Mouse (Mus musculus): Measurements from ENCODE around the gene Otx2. TPM values are rescaled to one million over a fixed set of nuclear protein-coding genes. Genes with fewer than 3 reads are reported as not detected.

The Otx2 gene
- polyA plus RNA-seq, 1 experiment from 2014 or later = not detected

DNA sequence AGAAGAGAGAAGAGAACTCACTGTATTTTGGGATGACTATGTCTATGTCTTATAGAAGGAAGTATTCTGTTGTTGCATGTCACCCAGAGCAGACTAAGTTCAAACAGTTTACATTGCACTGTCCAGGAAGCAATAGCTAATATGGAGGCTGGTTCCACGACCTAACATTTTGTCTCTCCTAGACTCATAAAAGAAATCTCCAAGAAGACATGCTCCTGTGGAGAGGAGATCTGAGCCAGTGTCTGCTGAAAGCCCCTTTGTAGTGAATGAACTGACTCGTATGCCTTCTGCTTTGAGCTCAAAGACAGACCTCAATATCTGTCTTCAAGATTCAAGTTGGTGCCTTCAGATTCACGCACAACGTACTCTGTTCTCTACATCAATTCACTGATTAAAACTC lies 14.0 kb downstream of the Otx2 start:
- H3K9ac ChIP-seq (replicated peaks; ENCODE audit: low read depth, low read length) = no peak overlapping the region
- H3K4me1 ChIP-seq (ENCODE audit: control insufficient read depth, insufficient read depth, low read length) = 0 out of 2 replicates have a peak, but pooled peaks cover 2% of the 10 kb centered on the region
- no peak overlapping the region for H3K27ac ChIP-seq (ENCODE audit: low read length)
- no peak for ATAC-seq (ENCODE audit: insufficient number of reproducible peaks, insufficient read depth, low FRiP score, low read depth)
- H3K9me3 ChIP-seq (ENCODE audit: control insufficient read depth, low read depth, low read length) = no peaks in the 10 kb centered on the region
- no peak overlapping the region for H3K4me2 ChIP-seq (replicated peaks; ENCODE audit: low read depth, low read length)
- no peak overlapping the region for H3K4me3 ChIP-seq (ENCODE audit: low read depth, low read length)
- peaks cover 69% of the 10 kb centered on the region for H3K27me3 ChIP-seq (ENCODE audit: control insufficient read depth, insufficient read depth, low read length)
- H3K36me3 ChIP-seq (ENCODE audit: control insufficient read depth, insufficient read depth, low read length) = no peaks in the 10 kb centered on the region
- 72% methylated on average over 4 of the region's 4 CpGs for WGBS

GRCm38 (mm10) chr14:48657241-48657640 lies 16.4 kb downstream of the Otx2 start:
- Histone ChIP-seq H3K4me2 (replicated peaks; ENCODE audit: low read depth, low read length) (no peak overlapping the region), H3K36me3 (ENCODE audit: control insufficient read depth, insufficient read depth, low read length) (no peaks in the 10 kb centered on the region), H3K27ac (ENCODE audit: low read length) (no peak overlapping the region), H3K27me3 (ENCODE audit: control insufficient read depth, insufficient read depth, low read length) (peaks cover 79% of the 10 kb centered on the region), H3K4me3 (ENCODE audit: low read depth, low read length) (no peak overlapping the region), H3K4me1 (ENCODE audit: control insufficient read depth, insufficient read depth, low read length) (0 out of 2 replicates have a peak, but pooled peaks cover 2% of the 10 kb centered on the region), H3K9me3 (ENCODE audit: control insufficient read depth, low read depth, low read length) (no peaks in the 10 kb centered on the region), H3K9ac (replicated peaks; ENCODE audit: low read depth, low read length) (no peak overlapping the region)
- 72% methylated on average over 6 of the region's 6 CpGs for WGBS
- ATAC-seq (ENCODE audit: insufficient number of reproducible peaks, insufficient read depth, low FRiP score, low read depth) = no peak

- Histone ChIP-seq H3K4me2 (replicated peaks; ENCODE audit: low read depth, low read length) (no peak overlapping the region), H3K4me3 (ENCODE audit: low read depth, low read length) (no peak overlapping the region), H3K27ac (ENCODE audit: low read length) (no peak overlapping the region), H3K27me3 (ENCODE audit: control insufficient read depth, insufficient read depth, low read length) (peaks cover 79% of the 10 kb centered on the region), H3K9ac (replicated peaks; ENCODE audit: low read depth, low read length) (no peak overlapping the region), H3K4me1 (ENCODE audit: control insufficient read depth, insufficient read depth, low read length) (0 out of 2 replicates have a peak, but pooled peaks cover 2% of the 10 kb centered on the region), H3K36me3 (ENCODE audit: control insufficient read depth, insufficient read depth, low read length) (no peaks in the 10 kb centered on the region), H3K9me3 (ENCODE audit: control insufficient read depth, low read depth, low read length) (no peaks in the 10 kb centered on the region)
- no peak for ATAC-seq (ENCODE audit: insufficient number of reproducible peaks, insufficient read depth, low FRiP score, low read depth)
- WGBS = 59% methylated on average over 4 of the region's 4 CpGs
Measured at GRCm38 (mm10) chr14:48656711-48657110, 16.9 kb downstream of the Otx2 start.

DNA sequence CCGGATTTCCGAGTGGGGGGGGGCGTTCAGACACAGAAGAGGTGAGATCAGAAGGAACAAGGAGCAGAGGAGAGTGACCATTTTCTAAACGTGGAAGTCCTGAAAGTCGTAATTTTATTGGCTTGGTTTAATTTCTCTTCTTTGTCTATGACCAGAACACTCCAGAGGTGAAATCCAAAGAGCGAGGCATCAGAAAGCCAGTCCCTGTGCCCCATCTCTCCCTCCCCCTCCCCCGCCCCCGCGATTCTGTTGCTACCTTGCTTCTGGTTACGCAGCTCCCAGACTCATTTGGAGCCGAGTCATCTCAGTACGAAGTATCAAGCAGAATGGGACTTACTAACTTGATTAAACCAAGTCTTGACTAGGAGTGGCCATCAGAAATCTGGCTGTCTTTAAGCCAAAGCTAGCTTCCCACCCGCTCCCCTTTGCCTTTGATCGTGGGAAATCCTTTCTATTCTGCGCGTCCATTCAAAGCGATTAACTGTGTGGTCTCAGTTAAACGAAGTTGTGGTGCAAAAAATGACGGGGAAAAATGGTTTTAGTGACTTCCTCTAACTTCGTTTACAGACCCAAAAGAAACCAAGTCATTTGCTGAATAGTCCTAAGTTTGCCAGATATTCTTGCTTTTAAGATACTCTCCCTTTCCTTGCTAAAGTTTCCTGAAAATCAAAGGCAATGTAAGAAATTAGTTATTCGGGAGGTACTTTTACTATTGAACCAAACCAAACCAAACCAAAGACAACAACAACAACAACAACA lies 17.6 kb downstream of the Otx2 start:
- Histone ChIP-seq H3K36me3 (ENCODE audit: control insufficient read depth, insufficient read depth, low read length) (no peaks in the 10 kb centered on the region), H3K9me3 (ENCODE audit: control insufficient read depth, low read depth, low read length) (no peaks in the 10 kb centered on the region), H3K4me2 (replicated peaks; ENCODE audit: low read depth, low read length) (no peak overlapping the region), H3K4me1 (ENCODE audit: control insufficient read depth, insufficient read depth, low read length) (0 out of 2 replicates have a peak, but pooled peaks cover 2% of the 10 kb centered on the region), H3K27ac (ENCODE audit: low read length) (no peak overlapping the region), H3K4me3 (ENCODE audit: low read depth, low read length) (no peak overlapping the region), H3K9ac (replicated peaks; ENCODE audit: low read depth, low read length) (no peak overlapping the region), H3K27me3 (ENCODE audit: control insufficient read depth, insufficient read depth, low read length) (peaks cover 79% of the 10 kb centered on the region)
- 5% methylated on average over 21 of the region's 21 CpGs for WGBS
- ATAC-seq (ENCODE audit: insufficient number of reproducible peaks, insufficient read depth, low FRiP score, low read depth) = no peak

DNA sequence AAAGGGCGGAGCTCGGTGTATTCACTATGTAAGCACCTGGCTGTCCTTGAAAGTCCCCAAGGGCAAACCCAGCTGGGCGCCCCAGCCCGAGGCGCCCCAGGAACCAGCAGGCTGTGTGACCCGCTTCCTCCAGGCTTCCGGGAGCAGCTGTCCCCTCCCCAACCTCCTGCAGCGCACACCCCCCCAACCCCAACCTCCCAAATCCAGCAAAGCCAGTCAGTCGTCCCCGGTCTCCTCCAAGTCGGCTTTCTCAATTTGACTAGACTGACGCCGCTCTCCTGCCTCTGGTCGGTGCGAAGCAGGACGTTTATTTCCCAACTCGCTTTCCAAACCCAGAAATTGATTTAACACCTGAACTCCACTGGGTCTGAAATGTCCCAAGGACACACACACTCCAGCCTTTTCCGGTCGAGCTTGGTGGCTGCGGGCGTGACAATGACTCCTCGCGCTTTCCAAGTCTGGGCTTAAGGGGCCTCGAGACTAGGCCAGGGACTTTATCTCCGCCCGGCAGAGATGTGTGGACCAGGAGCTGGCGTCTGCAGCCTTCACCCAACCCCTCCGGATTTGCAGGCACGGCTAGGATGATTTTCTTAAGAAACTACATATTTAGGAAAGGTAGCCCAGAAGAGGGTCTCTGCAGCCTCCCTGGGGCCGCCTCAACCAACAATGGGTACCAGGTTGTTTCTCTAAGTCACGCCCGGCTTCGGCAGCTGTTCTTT lies 18.4 kb downstream of the Otx2 start:
- Histone ChIP-seq H3K9ac (replicated peaks; ENCODE audit: low read depth, low read length) (no peak overlapping the region), H3K9me3 (ENCODE audit: control insufficient read depth, low read depth, low read length) (no peaks in the 10 kb centered on the region), H3K27ac (ENCODE audit: low read length) (no peak overlapping the region), H3K4me3 (ENCODE audit: low read depth, low read length) (no peak overlapping the region), H3K4me1 (ENCODE audit: control insufficient read depth, insufficient read depth, low read length) (0 out of 2 replicates have a peak, but pooled peaks cover 2% of the 10 kb centered on the region), H3K27me3 (ENCODE audit: control insufficient read depth, insufficient read depth, low read length) (peaks cover 76% of the 10 kb centered on the region), H3K36me3 (ENCODE audit: control insufficient read depth, insufficient read depth, low read length) (no peaks in the 10 kb centered on the region), H3K4me2 (replicated peaks; ENCODE audit: low read depth, low read length) (no peak overlapping the region)
- no peak for ATAC-seq (ENCODE audit: insufficient number of reproducible peaks, insufficient read depth, low FRiP score, low read depth)
- WGBS = under 1% methylated on average over 33 of the region's 33 CpGs

DNA sequence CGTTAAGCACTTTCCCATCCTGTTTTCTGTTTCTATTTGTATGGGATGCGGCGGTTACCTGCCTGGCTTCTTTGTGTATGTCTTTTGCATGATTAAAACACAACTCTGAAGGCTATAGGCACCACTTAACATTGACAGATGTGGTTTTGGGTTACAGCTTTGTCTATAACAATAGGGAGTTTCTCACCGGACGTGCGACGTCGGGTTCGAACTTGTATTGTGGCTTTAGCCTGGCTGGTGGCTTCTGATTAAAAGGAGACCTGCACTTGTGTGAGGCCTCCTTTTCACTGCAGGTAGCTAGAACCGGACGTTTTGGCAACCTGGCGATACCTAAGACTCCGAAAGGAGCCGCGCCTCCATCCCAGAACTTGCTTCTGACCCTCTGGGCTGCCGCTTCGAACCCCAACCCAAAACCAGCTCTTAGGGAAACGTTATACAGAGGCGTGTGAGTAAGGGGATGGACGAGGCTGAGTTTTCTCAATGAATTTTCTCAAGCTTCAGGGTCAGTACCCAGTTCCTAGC lies 19.0 kb downstream of the Otx2 start:
- Histone ChIP-seq H3K4me3 (ENCODE audit: low read depth, low read length) (no peak overlapping the region), H3K36me3 (ENCODE audit: control insufficient read depth, insufficient read depth, low read length) (no peaks in the 10 kb centered on the region), H3K4me1 (ENCODE audit: control insufficient read depth, insufficient read depth, low read length) (0 out of 2 replicates have a peak, but pooled peaks cover 2% of the 10 kb centered on the region), H3K27me3 (ENCODE audit: control insufficient read depth, insufficient read depth, low read length) (peaks cover 70% of the 10 kb centered on the region), H3K9ac (replicated peaks; ENCODE audit: low read depth, low read length) (no peak overlapping the region), H3K4me2 (replicated peaks; ENCODE audit: low read depth, low read length) (no peak overlapping the region), H3K27ac (ENCODE audit: low read length) (no peak overlapping the region), H3K9me3 (ENCODE audit: control insufficient read depth, low read depth, low read length) (no peaks in the 10 kb centered on the region)
- ATAC-seq (ENCODE audit: insufficient number of reproducible peaks, insufficient read depth, low FRiP score, low read depth) = no peak
- WGBS = 3% methylated on average over 20 of the region's 20 CpGs

DNA sequence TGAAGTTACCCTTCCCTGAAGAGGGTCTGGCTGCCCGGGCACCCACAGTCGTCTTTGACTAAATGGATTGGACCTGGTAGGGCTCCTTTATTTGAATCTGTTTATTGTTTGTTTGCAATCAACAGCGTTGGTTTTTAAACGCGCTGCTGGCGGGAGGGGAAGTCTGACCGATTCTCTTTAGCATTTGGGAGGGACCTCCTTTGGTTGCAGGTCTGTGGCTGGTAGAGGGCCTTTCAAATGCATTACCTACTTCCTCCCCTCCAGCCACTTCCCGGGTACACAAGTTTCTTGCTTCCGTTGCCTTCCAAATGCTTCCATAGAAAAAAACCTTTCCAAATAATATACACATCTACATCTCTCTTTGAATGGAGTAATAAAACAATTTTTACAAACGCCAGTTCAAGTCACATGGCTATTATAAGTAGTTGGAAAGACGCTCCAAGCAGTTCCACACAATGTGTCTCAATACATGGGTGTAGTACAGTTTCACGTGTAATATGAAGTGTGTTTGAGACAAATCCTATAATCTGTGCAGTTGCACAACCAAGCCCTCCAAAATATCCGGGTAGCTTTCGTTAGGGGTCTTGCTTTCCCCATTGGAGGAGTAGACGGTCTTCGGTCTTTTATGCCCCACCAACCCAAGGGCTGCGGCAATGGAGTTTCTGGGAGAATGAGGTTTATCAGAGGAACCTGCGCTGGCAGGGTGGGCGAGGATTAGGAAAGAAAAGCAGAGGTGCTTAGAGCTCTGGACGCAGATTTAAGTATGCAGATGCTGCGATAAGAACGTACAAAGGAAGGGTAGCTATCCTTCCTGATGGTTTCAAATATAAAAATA lies 19.7 kb downstream of the Otx2 start:
- H3K4me1 ChIP-seq (ENCODE audit: control insufficient read depth, insufficient read depth, low read length) = 0 out of 2 replicates have a peak, but pooled peaks cover 2% of the 10 kb centered on the region
- H3K9me3 ChIP-seq (ENCODE audit: control insufficient read depth, low read depth, low read length) = no peaks in the 10 kb centered on the region
- no peak for ATAC-seq (ENCODE audit: insufficient number of reproducible peaks, insufficient read depth, low FRiP score, low read depth)
- H3K27ac ChIP-seq (ENCODE audit: low read length) = no peak overlapping the region
- H3K9ac ChIP-seq (replicated peaks; ENCODE audit: low read depth, low read length) = no peak overlapping the region
- WGBS = 7% methylated on average over 22 of the region's 22 CpGs
- H3K4me3 ChIP-seq (ENCODE audit: low read depth, low read length) = no peak overlapping the region
- H3K36me3 ChIP-seq (ENCODE audit: control insufficient read depth, insufficient read depth, low read length) = no peaks in the 10 kb centered on the region
- no peak overlapping the region for H3K4me2 ChIP-seq (replicated peaks; ENCODE audit: low read depth, low read length)
- H3K27me3 ChIP-seq (ENCODE audit: control insufficient read depth, insufficient read depth, low read length) = peaks cover 62% of the 10 kb centered on the region

- H3K27me3 ChIP-seq (ENCODE audit: control insufficient read depth, insufficient read depth, low read length) = peaks cover 54% of the 10 kb centered on the region
- no peak overlapping the region for H3K27ac ChIP-seq (ENCODE audit: low read length)
- H3K9ac ChIP-seq (replicated peaks; ENCODE audit: low read depth, low read length) = no peak overlapping the region
- H3K9me3 ChIP-seq (ENCODE audit: control insufficient read depth, low read depth, low read length) = no peaks in the 10 kb centered on the region
- 0 out of 2 replicates have a peak, but pooled peaks cover 2% of the 10 kb centered on the region for H3K4me1 ChIP-seq (ENCODE audit: control insufficient read depth, insufficient read depth, low read length)
- no peaks in the 10 kb centered on the region for H3K36me3 ChIP-seq (ENCODE audit: control insufficient read depth, insufficient read depth, low read length)
- ATAC-seq (ENCODE audit: insufficient number of reproducible peaks, insufficient read depth, low FRiP score, low read depth) = no peak
- no peak overlapping the region for H3K4me2 ChIP-seq (replicated peaks; ENCODE audit: low read depth, low read length)
- 54% methylated on average over 3 of the region's 3 CpGs for WGBS
- H3K4me3 ChIP-seq (ENCODE audit: low read depth, low read length) = no peak overlapping the region
Measured at GRCm38 (mm10) chr14:48653081-48653480, 20.5 kb downstream of the Otx2 start.

Measured in stomach, embryonic 14.5 days (tissue).